In the genomic region with DNA sequence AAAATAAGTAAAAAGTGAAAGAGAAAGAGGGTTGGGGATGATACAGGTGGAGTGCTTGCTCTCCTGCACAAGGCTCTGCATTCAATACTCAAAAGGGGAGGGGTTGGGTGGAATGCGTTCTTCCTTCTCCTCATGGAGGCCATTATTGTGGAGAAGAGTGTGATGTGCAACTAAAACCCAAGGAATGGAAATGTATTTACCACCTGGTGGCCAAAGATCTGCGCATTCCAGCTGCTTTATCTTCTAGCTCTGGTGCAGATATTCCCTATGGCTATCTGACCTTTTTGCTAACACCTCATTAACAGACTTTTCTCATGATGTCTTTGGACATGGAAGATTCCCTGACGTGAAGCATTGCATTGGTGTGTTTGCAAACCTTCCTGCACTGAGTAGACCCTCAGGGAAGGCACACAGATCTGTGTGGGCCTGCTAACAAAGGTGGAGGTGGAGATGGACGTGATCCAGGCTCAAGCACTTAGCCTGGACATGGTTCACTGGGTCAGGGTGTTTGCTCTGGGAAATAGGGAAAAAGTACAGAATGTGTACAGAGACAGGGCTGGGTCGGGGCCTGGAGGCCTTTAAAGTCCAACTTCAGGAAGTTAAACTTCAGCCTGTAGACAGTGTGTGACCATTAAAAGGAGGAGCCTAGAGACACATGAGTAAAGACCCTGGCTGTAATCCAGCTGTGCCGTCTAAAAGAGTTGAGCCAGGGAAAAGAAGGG, we compare ENCODE assay signal across 15 mouse cellular contexts.
DNase-seq lines count a peak whose midpoint lies in the region; TF ChIP-seq lines count a peak whose summit lies in the region.
"Had no signal": no experiment of that assay in that cellular context is flagged by ENCODE, and none has a peak within 500 bp of the region (broad histone marks: within the 10 kb centered on the region; RNA-seq: fewer than 3 reads in every experiment).

No protein-coding gene starts in this region.

- no peak for DNase-seq in layer of hippocampus, adult 2 months (ENCODE audit: low spot score in 2 of 2)
- DNase-seq in layer of hippocampus, postnatal 14 days (ENCODE audit: low spot score in 2 of 2): no peak
- peak; percentile 65 for DNase-seq in R1 (ENCODE audit: low read depth, low spot score)
- DNase-seq in kidney, adult 18-20 months: peak; percentile 75
- DNase-seq in kidney, postnatal 36 days: peak; percentile 81 to 91
- no peak for DNase-seq in right cerebral cortex, adult 18-20 months
- no peak for DNase-seq in c-Kit-positive CD71-positive TER-119-positive erythroid progenitor cells, embryonic 14.5 days (ENCODE audit: low spot score)
- DNase-seq in adrenal gland, adult 18-20 months (ENCODE audit: low spot score in 2 of 2): no peak
- DNase-seq: adrenal gland, adult 2 months; cerebellum, postnatal 14 days; gastrocnemius, postnatal 36 days; layer of hippocampus, postnatal 36 days had no signal

- no peak overlapping the region for H3K4me3 ChIP-seq in layer of hippocampus, adult 2 months
- H3K4me3 ChIP-seq: embryonic facial prominence, embryonic 13.5 days; myocyte had no signal

- no peak for TF ChIP-seq CTCF in layer of hippocampus, adult 2 months (conservative IDR thresholded peaks at IDR 0.05)

- peak overlapping the region; percentile 83 for H3K27ac ChIP-seq in layer of hippocampus, adult 2 months
- H3K27ac ChIP-seq: embryonic facial prominence, embryonic 13.5 days; liver, embryonic 14.5 days had no signal

Comparison
In these comparisons a context has a peak if more than half of its experiments do, and no peak if none do; other contexts are left out.
1. DNase-seq: peak in R1 (single experiment), kidney, adult 18-20 months (single experiment) and kidney, postnatal 36 days (2 of 2); none in layer of hippocampus, adult 2 months (0 of 2), layer of hippocampus, postnatal 14 days (0 of 2), right cerebral cortex, adult 18-20 months (single experiment), c-Kit-positive CD71-positive TER-119-positive erythroid progenitor cells, embryonic 14.5 days (single experiment) and adrenal gland, adult 18-20 months (0 of 2).